Mouse (Mus musculus) embryonic fibroblast, embryonic 13.5 days (primary cell): Measurements from ENCODE around the gene Hsp90b1. TPM values are rescaled to one million over a fixed set of nuclear protein-coding genes. Genes with fewer than 3 reads are reported as not detected.

Experiments used
- polyA plus RNA-seq: library from polyadenylated mRNA; stranded (reverse); fragments of >200 nt; gene quantifications from 2 replicates; pipeline ENCODE4 v1.2.4, GENCODE M21; 2011; ENCODE audit warnings: low read depth; ENCODE audit not compliant: missing spikeins, insufficient read length

The Hsp90b1 gene
- polyA plus RNA-seq, 1 experiment = 1,495 TPM

Other genes starting within 250 kb of the Hsp90b1 start
- 0.80 and 1.4 TPM in 2 replicates for gene Syn3, start 206.6 kb downstream of the Hsp90b1 start, polyA plus RNA-seq
- 1.1 and 1.9 TPM in 2 replicates for gene Ttc41, start 302 bp upstream of the Hsp90b1 start, polyA plus RNA-seq
- gene Gm49358, start 58.5 kb upstream of the Hsp90b1 start, polyA plus RNA-seq = 2.1 and 7.6 TPM in 2 replicates
- 14.7 and 15.4 TPM in 2 replicates for gene Nt5dc3, start 73.5 kb upstream of the Hsp90b1 start, polyA plus RNA-seq